Mouse (Mus musculus) layer of hippocampus, adult 2 months (tissue): ENCODE data around the gene Dlg2. TPM values are rescaled to one million over a fixed set of nuclear protein-coding genes. Genes with fewer than 3 reads are reported as not detected.

Experiments used
- DNase-seq, 2 experiments: peaks; one replicate each; pipeline ENCODE4 v3.0.0; 2022; ENCODE audit warnings: low spot score in 2 of 2
- H3K27ac ChIP-seq: fragments of 200-600 bp; 2 replicates; pipeline ENCODE4 v1.8.1; 2022
- H3K4me3 ChIP-seq: fragments of 200-600 bp; 2 replicates; pipeline ENCODE4 v1.8.1; 2022; ENCODE audit warnings: mild to moderate bottlenecking
- CTCF ChIP-seq: fragments of 200-600 bp; conservative IDR thresholded peaks from 2 replicates; pipeline ENCODE4 v1.8.1; 2022; ENCODE audit warnings: antibody characterized with exemption, mild to moderate bottlenecking, moderate library complexity
- total RNA-seq, 2 experiments: library from RNA; stranded (reverse); gene quantifications; 2 replicates each; pipeline ENCODE4 v1.2.3; 2021

Gene Dlg2
- total RNA-seq, 2 experiments from 2014 or later = 248 to 256 TPM

DNA sequence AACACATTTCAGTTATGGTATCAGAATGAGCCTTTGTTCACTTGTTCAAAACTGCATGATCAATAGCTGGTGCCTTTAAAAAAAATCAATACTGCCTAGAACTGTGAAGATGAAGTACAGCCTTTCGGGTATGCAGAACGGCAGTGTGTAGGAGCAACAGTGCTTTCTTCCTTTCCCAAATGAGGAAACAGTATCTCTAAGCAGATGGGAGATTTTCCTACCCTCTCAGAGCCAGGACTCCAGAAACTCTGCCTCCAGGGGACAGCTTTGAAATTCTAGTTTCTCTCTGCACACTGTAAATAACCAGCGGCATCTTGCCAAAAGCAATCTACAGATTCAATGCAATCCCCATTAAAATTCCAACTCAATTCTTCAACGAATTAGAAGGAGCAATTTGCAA lies 1801.2 kb downstream of the Dlg2 start:
- peak; percentile 20 to 58 for DNase-seq
- Histone ChIP-seq H3K27ac (peak overlapping the region; percentile 76), H3K4me3 (no peak overlapping the region)
- 0 out of 2 replicates have a peak, but pooled peaks have one; percentile 14 for TF ChIP-seq CTCF

DNA sequence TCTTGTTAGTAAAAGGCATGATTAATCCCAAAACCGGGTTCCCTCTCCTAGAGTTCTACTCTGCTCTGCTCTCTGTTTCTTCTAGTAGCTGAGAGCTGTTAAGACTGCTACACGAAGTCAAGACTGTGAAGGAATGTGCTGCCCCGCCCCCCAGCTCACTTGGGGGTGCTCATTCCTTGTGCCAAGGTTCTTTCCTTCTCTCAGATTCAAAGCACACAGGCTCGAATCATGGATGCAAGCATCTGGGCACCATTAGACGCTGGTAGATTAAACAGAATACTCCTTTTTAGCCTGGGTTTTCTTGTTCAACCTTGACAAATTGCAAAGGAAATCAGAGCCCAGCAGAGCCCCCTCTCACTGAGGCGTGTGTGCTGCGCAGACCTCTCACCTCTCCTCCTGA lies 1804.5 kb downstream of the Dlg2 start:
- Histone ChIP-seq H3K4me3 (no peak overlapping the region), H3K27ac (no peak overlapping the region)
- TF ChIP-seq CTCF = no peak
- no peak for DNase-seq

DNA sequence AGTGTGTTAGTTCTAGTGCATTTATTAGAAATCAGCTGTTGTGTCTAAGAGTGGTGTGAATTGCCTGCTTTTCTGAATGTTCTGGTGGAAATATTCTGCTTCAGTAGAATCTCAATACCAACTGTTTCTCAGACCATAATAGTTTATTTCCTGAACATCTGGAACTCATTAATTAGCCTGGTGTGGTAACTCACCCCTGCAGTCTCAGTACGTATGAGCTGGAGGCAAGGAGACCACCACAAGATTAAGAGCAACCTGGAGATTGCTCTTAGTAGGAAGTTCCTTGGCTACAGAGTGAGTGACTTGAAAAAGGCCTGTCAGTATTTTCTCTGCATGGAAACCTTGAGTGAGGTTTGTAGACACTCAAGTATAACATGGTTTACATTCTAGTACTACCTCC lies 1810.6 kb downstream of the Dlg2 start:
- TF ChIP-seq CTCF = no peak
- DNase-seq = no peak

DNA sequence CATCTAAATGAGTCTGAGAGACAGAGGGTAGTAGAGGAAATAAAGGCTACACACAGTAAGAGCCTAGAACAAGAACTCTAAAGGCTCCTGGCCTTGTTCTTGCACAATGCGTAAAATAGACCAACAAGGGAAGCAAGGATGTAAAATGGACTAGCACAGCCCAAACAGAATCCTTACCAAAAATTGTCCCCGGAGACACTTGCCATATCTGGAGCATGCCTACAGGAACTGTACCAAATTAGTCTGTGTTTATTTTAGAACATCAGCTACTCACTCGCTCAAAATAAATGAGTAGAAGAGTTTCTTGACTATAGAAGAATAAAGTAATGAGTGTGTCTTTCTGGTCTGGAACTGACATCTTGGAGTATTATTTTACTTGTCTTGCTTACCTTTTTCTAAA lies 1812.3 kb downstream of the Dlg2 start:
- Histone ChIP-seq H3K27ac (no peak overlapping the region), H3K4me3 (no peak overlapping the region)
- TF ChIP-seq CTCF = no peak
- no peak for DNase-seq

More for the DNA sequence above, 1810.6 kb downstream of the Dlg2 start:
- H3K4me3 ChIP-seq = no peak overlapping the region
- H3K27ac ChIP-seq = no peak overlapping the region

DNA sequence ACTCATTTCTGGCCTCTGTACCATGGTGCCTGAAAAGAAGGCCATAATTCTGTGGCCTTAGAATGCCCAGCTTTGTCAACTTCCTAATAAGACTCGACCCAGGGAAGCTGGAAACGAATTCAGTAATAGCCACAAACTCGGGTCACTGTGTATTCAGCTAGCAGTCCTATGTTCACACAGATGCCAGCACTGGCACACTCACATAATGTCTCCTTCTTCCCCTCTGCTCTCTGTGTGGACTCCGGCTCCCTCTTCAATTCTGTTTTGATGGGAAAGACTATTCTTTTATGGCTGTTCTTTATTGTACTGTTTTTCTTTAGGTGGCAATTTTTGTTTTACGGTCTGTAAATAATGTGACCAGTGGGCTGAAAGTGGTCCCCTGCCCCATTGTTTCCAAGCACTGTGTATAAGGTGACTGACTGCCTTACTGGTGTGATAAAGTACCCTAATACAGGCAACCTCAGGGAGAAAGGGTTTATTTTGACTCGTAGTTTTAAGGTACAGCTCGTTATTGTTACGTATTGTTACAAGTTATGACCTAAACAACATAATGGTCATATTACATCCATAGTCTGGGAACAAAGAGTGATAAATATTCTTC lies 1816.5 kb downstream of the Dlg2 start:
- Histone ChIP-seq H3K27ac (no peak overlapping the region), H3K4me3 (no peak overlapping the region)
- no peak for DNase-seq
- TF ChIP-seq CTCF = no peak

DNA sequence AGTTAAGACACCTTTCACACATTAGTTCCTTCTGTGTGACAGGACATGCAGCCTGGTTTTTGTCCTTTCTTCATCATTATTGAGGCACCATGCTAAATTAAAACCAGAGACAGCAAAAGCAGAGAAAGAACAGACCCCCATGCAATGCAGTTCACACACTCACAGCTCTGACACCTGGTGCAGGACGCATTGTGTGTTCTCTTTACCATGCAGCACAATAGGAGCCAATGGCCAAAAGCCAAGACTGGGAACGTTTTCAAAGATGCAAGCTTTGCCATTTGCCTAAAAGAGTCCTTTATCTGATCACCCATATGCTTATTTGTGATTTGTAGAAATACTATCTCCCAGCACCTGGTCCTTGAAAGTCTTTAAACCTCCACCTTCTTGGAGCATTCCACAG lies 1824.6 kb downstream of the Dlg2 start:
- TF ChIP-seq CTCF = no peak
- H3K4me3 ChIP-seq = no peak overlapping the region
- DNase-seq = peak in 1 of 2 experiments; percentile 21
- peak overlapping the region; percentile 39; the same call in 1 of the 2 replicates for H3K27ac ChIP-seq

DNA sequence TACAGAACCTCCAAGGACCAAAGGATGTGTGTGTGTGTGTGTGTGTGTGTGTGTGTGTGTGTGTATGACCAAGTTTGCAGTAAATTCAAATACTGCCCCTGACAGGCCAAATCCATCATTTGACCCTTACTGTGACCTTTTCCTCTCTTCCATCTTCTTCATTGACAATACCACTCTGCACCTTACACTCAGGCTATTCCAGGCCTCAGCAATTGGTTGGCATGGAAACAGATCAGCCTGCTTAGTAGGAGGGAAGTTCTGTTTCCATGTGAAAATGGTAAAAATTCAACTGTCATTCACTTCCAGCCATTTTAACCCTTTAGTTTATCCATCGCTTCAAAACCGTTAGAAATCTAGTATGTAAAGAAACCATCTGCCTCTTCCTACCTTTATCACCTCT lies 1831.2 kb downstream of the Dlg2 start:
- TF ChIP-seq CTCF = no peak
- Histone ChIP-seq H3K4me3 (no peak overlapping the region), H3K27ac (peak overlapping the region; percentile 68)
- peak; percentile 20 to 30 for DNase-seq

DNA sequence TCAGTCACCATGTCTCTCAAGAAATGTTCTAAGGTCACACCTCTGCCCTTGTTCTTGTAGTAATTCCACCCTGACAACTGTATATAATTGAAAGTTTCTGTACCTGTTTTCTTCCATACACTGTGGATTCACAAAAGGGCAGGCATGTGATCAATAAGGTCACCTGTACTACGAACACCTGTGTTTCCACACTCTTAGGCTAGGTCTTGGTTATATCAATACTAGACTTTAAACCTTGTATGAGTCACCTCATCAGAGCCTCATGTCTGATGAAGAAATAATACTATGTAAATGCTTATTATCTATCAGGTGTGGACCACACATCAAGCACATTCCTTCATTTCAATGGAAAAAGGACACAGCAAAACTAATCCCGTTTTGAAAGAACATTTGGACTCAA lies 1831.7 kb downstream of the Dlg2 start:
- peak overlapping the region; percentile 68 for H3K27ac ChIP-seq
- no peak for DNase-seq
- no peak overlapping the region for H3K4me3 ChIP-seq
- TF ChIP-seq CTCF = no peak

DNA sequence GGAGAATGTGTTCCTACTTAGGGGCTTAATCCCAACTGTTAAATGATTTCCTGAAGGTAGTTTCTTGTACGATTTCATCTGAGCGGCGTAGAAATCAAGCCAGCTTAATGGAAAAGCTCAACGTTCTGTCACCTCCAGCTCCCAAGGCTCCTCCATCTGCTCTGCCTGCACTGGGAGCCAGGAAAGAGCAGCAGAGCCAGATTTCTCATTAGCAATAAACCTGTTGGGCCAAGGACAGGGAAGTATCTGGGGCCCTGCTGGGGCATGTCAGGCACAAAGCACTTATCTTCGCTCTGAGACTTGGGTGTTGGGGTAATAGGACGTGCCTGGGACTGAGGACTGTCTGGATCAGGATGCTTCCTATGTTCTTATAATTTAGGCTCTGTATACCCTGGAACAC lies 1839.9 kb downstream of the Dlg2 start:
- DNase-seq = peak; percentile 47 to 53
- no peak for TF ChIP-seq CTCF
- Histone ChIP-seq H3K27ac (peak overlapping the region; percentile 74), H3K4me3 (no peak overlapping the region)

DNA sequence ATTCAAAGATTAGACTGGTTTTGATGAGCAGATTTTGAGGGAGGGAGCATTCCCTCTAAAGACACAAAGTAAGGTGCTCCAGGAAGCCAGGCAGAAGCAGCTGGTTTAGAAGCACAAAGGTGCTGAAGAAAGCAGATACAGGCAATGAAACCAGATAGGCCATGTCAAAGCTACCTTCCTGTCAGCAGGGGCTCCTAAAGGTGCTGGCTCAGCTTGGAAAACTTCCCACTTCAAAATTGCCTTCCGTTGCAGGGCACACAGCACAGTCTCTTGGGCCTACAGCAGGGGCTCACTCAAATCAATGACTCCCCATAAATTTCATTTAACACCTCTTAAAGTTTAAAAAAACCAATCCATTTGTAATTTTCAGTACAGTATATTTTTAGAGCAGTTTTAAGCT lies 1843.0 kb downstream of the Dlg2 start:
- H3K27ac ChIP-seq = no peak overlapping the region
- no peak overlapping the region for H3K4me3 ChIP-seq
- no peak for DNase-seq
- TF ChIP-seq CTCF = no peak

DNA sequence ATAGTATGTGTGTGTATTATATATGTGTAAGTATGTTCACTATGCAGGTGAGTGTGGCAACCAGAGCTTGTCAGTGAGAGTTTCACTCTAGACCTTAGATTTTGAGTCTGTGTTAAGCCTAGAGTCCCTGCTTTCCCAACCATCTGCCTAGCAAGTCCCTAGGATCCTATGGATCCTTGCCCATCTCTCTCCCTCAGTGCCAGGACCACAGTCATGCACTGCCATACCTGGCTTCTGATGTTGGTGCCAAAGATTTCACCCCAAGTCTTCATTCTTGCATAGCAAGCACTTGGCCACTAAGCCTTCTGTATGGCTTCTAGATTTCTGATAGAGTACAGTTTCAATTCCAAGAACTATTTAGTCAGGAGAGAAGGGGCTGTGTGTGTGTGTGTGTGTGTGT lies 1843.7 kb downstream of the Dlg2 start:
- DNase-seq = no peak
- no peak overlapping the region for H3K4me3 ChIP-seq
- H3K27ac ChIP-seq = no peak overlapping the region
- no peak for TF ChIP-seq CTCF

DNA sequence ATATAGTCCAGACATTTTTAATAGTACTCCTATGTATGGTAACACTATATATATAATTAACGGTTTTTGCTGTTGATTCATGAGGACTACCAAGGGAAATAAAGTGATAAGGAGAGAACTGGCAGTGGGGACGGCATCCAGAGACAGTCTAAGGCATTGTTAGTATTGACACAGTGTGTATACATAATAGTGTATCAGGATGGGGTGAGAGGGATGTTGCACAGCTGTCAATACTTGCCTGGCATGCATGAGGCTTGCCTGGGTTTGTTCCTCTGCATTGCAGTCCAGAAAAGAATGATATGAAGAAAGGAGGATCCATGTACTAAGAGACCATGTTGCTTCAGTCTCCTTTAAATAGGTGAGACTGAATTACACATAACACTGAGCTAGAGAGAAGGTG lies 1845.3 kb downstream of the Dlg2 start:
- peak overlapping the region; percentile 28; the same call in 1 of the 2 replicates for H3K27ac ChIP-seq
- DNase-seq = no peak
- no peak for TF ChIP-seq CTCF
- no peak overlapping the region for H3K4me3 ChIP-seq

DNA sequence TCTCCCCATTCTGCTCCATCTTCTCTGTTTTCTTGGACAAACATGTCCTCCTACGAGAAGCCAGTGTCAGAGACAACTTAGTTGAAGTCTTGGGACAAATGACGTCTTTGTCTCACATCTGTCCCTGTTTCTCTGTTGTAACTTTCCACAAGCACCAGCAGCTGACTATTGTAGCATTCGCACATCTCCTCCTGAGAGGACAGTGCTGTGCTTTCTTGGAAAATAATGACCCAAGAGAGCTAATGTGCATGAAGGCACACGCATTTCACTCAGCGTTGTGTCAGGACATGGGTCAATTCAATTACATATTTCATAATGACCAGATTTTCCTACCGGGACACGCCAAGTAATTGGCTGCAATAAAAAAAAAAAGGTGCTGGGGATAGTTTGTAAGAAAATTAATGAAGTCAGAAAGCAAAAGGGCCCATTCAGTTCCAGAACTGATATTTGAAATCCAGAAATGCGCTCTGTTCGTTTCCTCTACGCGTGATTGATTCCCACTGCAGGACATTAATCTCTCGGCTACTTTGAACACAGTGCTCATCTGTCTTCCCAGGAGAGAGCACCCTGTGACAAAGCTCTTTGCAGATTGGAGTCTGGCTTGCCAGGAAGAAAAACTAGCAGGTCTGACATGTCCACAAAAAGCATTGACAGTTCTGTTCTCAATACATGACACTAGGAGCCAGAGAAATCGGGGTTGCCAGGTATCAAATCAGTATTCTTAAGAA lies 1846.0 kb downstream of the Dlg2 start:
- H3K27ac ChIP-seq = peak overlapping the region; percentile 28; the same call in 1 of the 2 replicates
- DNase-seq = no peak
- no peak overlapping the region for H3K4me3 ChIP-seq
- TF ChIP-seq CTCF = no peak

DNA sequence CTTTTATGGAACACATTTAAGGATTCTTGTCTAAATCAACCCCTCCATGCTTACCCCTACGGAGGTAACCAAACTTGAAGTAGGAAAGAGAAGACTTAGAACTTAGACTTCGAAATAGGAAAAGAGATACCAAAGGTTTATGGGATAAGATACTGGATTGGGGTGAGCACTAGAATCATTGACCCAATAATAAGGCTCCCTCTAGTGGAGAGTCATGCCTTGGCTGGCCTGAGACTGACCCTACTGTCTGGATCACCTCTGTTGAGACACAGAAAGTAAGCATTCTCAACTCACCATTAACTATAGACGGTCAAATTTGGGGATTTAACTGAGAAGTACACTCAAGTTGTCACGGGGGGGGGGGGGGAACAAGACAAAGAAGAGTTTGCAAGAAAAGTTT lies 1847.2 kb downstream of the Dlg2 start:
- DNase-seq = peak in 1 of 2 experiments; percentile 26
- H3K4me3 ChIP-seq = no peak overlapping the region
- H3K27ac ChIP-seq = no peak overlapping the region
- peak; percentile 76 for TF ChIP-seq CTCF
